Mouse (Mus musculus): ENCODE results near the gene Fabp6.

DNA sequence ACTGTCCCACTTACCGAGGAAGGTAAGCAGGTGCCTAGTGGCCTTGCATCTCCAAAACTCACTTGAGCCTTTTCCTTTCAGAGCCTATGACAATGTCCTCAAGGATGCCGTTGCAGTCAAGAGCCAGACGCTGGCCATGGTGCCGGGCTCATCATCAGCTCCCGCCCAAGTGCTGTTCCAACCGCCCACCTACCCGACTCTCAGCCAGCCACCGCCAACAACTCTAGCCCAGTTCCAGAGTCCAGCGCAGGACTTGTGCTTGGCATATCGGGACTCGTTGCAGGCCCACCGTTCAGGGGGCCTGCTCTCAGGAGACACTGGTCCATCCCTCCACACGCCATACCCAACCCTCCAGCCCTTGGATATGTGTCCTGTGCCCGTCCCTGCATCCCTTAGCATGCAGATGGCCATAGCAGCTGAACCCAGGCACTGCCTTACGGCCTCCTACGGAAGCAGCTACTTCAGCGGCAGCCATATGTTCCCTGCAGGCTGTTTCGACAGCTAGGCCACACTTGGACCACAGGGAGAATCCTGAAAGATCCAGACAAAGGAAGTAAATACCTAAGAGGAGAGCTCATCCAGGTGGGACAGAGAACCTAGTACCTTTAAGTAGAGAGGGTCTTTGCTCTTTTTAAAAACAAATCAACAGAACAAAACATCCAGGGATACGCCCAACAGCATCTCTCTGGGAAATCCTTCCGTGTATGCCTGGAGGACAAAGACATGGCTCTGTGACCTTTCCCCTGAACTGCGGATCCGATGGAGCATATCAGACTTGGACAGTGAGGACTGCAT, 15.9 kb downstream of the Fabp6 start:
- no peak for TF ChIP-seq POLR2A (IDR thresholded peaks at IDR 0.05; ENCODE audit: low read depth, low read length)
- no peak for TF ChIP-seq CTCF (IDR thresholded peaks at IDR 0.05; ENCODE audit: extremely low read depth, insufficient read depth, insufficient read length, insufficient replicate concordance)

Measured in spleen, adult 2 months (tissue).